Mouse (Mus musculus) embryo, embryonic 9.5 days (tissue): ENCODE measurements at regions not wholly inside any gene's neighbourhood (a gene's known extent, or its start where the extent isn't known, plus 50 kb on each side); places are given as distances from the start of the nearest gene placed in this dataset.
A peak's percentile ranks its signal among the peaks of the same experiment; 100 is the strongest.

Experiments used
- DNase-seq: peaks from one replicate; pipeline ENCODE4 v3.0.0-alpha.2; 2017; ENCODE audit errors: extremely low spot score

- no peak for DNase-seq
Observed at GRCm38 (mm10) chr5:7782235-7782634, 178.0 kb upstream of the Steap4 start.

- no peak for DNase-seq
Observed at GRCm38 (mm10) chr5:7788406-7788805, 171.9 kb upstream of the Steap4 start.

- no peak for DNase-seq
Observed at GRCm38 (mm10) chr5:7789126-7789525, 171.1 kb upstream of the Steap4 start.

- peak; percentile 3 for DNase-seq
Observed at GRCm38 (mm10) chr5:7820592-7820991, 139.7 kb upstream of the Steap4 start.

GRCm38 (mm10) chr5:7821700-7822099, 138.6 kb upstream of the Steap4 start:
- DNase-seq, result no peak

- no peak for DNase-seq
Observed at GRCm38 (mm10) chr5:7829618-7830017, 130.6 kb upstream of the Steap4 start.

- DNase-seq, result no peak
Observed at GRCm38 (mm10) chr5:7833812-7834211, 126.4 kb upstream of the Steap4 start.

- DNase-seq, result no peak
Observed at GRCm38 (mm10) chr5:7863047-7863446, 97.2 kb upstream of the Steap4 start.

GRCm38 (mm10) chr5:7866041-7866641, 94.1 kb upstream of the Steap4 start:
- no peak for DNase-seq

GRCm38 (mm10) chr5:7899537-7899936, 60.7 kb upstream of the Steap4 start:
- DNase-seq, result no peak
